Mouse (Mus musculus): ENCODE measurements at regions not wholly inside any gene's neighbourhood (a gene's known extent, or its start where the extent isn't known, plus 50 kb on each side); places are given as distances from the start of the nearest gene placed in this dataset.
"Not testable (repeated sequence)": the region's sequence is repeated elsewhere in the genome, so short reads cannot be mapped to it uniquely, and the experiment has no call there.

DNA sequence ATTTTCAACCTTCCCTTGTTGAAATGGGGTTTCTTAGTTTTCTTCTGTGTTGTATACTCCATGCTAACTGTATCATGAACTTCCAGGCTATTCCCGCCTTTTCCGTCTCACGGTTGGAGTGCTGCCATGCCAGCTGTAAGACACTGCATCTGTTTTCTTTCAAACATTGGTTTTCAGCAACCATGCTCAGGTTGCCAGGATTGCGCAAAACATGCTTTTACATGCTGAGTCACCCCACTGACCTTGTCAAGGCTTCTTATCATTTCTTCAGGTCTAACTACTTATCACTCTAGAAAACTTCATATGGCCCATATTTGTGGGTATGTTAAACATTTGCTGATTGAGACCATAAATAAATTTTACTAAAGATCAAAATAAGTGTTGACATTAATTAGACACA is 551.2 kb downstream of the Tlr4 start:
- DNase-seq (ENCODE audit: inconsistent age in 2 of 2, low spot score in 1 of 2): peak in 1 of 2 experiments; percentile 22

GRCm38 (mm10) chr4:67387834-67388233 is 560.5 kb downstream of the Tlr4 start:
- DNase-seq (ENCODE audit: inconsistent age in 2 of 2, low spot score in 1 of 2): no peak

GRCm38 (mm10) chr4:67402977-67403376 is 575.6 kb downstream of the Tlr4 start:
- DNase-seq (ENCODE audit: inconsistent age in 2 of 2, low spot score in 1 of 2): no peak

DNA sequence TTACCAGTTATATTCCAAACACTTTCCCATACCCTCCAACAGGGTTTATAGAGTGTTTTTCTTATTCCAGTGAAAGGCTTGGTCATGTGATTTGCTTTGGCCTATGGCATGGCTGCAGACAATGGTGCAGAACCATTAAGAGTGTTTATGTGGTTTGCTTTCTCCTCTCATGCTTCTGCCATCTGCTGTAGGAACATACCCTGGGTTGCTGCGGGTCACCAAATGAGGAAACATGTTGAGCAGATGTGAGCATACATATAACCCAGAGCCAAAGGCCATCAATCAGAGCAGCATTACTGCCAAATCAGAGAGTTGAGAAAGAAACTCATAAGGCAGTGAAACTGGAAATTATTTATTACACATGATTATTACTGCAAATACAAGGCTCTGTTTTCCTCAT is 596.7 kb downstream of the Tlr4 start:
- peak in 1 of 2 experiments; percentile 33 for DNase-seq (ENCODE audit: inconsistent age in 2 of 2, low spot score in 1 of 2)

GRCm38 (mm10) chr4:67425712-67426111 is 598.3 kb downstream of the Tlr4 start:
- no peak for DNase-seq (ENCODE audit: inconsistent age in 2 of 2, low spot score in 1 of 2)

- no peak for DNase-seq (ENCODE audit: inconsistent age in 2 of 2, low spot score in 1 of 2)
Observed at GRCm38 (mm10) chr4:67447835-67448234, 620.5 kb downstream of the Tlr4 start.

DNA sequence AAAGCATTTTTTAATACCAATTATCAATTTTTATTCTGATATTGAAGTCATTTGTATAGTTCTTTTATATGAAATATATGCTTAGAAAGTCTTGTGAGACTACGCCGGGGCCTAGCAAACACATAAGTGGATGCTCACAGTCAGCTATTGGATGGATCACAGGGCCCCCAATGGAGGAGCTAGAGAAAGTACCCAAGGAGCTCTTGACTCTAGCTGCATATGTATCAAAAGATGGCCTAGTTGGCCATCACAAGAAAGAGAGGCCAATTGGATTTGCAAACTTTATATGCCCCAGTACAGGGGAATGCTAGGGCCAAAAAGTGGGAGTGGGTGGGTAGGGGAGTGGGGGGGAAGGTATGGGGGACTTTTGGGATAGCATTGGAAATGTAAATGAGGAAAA is 632.5 kb downstream of the Tlr4 start:
- DNase-seq (ENCODE audit: inconsistent age in 2 of 2, low spot score in 1 of 2): not testable (repeated sequence)

GRCm38 (mm10) chr4:67473034-67473433 is 645.6 kb downstream of the Tlr4 start:
- DNase-seq (ENCODE audit: inconsistent age in 2 of 2, low spot score in 1 of 2): no peak

DNA sequence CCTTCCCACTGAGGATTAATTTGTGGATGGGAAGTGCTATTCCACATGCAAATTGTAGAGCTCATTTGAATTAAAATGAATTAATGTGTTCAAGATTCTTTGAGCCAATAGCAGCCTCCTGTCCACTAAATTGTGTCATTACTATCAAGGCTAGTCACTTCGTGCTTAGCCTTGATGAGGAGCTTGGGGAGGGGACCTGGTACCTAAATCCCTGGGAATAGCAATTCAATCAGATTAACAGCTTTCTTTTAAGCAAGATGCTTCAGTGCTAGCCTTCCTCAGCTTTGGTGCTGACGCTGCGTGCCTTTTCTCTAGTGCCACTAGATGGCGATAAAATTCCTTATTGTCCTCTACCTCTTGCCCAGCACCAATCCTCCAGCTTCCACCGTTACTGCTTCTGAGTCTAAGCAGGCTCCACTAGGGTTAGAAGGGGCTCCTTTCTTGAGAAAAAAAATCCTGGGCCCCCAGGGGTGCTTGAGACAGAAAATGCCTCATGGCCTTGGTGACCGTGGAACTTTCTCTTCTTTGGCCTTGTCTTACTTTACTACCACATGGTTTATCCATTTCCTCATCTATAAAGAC is 650.0 kb downstream of the Tlr4 start:
- DNase-seq (ENCODE audit: inconsistent age in 2 of 2, low spot score in 1 of 2): peak; percentile 4 to 55

DNA sequence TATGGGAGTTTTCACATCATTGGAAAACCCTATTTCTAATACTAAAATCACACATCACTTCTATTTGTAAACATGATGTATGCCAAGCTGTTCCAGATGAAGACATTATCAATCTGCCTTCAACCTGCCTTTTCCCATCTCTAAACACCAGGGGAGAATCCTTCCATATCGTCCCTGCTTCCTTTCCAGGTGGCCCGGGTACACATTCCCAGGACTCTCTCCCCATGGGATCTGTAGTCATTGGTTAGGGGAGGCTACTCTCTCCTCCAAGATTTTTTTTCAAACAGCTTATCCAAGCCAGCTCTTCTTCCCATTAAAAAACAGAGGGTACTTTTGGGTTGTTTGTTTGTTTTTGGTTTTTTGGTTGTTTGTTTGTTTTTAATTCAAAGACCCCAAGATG is 650.7 kb downstream of the Tlr4 start:
- no peak for DNase-seq (ENCODE audit: inconsistent age in 2 of 2, low spot score in 1 of 2)

DNA sequence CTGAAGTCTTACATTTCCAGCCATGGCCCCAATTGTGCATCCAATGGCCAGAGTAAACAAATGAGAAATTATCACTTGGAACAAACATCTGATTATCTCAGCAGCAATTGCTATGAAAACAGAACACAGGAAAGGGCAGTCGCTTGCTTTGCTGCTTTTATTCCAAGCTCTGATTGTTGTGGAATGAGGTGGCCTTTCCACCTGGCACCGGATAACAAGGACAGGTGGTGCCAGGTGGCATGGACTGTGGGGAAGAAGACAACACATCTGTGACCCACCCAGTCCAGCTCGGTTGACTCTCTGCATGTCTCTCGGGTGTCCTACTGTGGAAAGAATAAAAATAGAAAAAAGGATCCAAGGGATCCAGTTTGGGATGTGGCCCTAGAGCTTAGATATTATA is 694.9 kb downstream of the Tlr4 start:
- no peak for DNase-seq (ENCODE audit: inconsistent age in 2 of 2, low spot score in 1 of 2)

- DNase-seq (ENCODE audit: inconsistent age in 2 of 2, low spot score in 1 of 2): no peak
Observed at GRCm38 (mm10) chr4:67523158-67523557, 695.8 kb downstream of the Tlr4 start.

GRCm38 (mm10) chr4:67529586-67529985 is 702.2 kb downstream of the Tlr4 start:
- no peak for DNase-seq (ENCODE audit: inconsistent age in 2 of 2, low spot score in 1 of 2)

GRCm38 (mm10) chr4:67539466-67539865 is 712.1 kb downstream of the Tlr4 start:
- no peak for DNase-seq (ENCODE audit: inconsistent age in 2 of 2, low spot score in 1 of 2)

DNA sequence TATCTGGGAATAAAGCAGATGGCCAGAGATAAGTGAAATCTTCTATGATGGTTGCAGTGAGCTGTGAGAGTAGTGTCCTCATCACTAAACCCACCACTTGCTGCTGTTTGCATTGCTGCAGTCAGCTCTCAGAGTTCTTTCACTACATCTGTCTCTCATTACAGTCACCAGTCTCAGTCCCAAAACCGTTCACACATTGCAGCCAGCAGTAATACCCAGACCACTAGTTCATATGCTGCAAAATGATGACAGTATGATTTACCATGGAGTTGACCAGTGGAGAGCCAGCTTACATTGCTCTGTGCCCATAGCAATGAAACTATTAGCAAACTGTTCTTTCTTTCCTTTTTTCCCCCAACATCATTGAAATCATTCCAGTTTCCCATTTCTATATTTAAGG is 718.6 kb downstream of the Tlr4 start:
- no peak for DNase-seq (ENCODE audit: inconsistent age in 2 of 2, low spot score in 1 of 2)

DNA sequence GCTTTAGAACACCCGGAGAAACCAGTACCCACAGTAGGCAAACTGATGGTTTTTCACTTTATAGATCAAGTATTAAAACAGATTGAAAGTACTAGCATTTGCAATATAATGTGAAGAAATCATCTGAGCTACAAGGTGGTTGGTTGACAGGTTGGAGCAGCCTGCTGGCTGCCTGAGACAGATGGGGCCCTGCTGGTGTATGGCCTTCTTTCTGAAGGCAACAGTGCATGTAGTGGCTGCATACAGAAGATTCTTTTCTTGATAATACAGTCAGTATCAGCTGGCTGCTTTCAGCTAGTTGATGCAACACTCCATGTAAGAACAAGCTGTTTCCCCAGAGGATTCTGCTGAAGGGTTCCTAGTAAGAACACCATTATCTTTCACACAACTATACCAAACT is 720.6 kb downstream of the Tlr4 start:
- no peak for DNase-seq (ENCODE audit: inconsistent age in 2 of 2, low spot score in 1 of 2)

GRCm38 (mm10) chr4:67553511-67553910 is 726.1 kb downstream of the Tlr4 start:
- DNase-seq (ENCODE audit: inconsistent age in 2 of 2, low spot score in 1 of 2): no peak

- no peak for DNase-seq (ENCODE audit: inconsistent age in 2 of 2, low spot score in 1 of 2)
Observed at GRCm38 (mm10) chr4:67574816-67575215, 747.4 kb downstream of the Tlr4 start.

DNA sequence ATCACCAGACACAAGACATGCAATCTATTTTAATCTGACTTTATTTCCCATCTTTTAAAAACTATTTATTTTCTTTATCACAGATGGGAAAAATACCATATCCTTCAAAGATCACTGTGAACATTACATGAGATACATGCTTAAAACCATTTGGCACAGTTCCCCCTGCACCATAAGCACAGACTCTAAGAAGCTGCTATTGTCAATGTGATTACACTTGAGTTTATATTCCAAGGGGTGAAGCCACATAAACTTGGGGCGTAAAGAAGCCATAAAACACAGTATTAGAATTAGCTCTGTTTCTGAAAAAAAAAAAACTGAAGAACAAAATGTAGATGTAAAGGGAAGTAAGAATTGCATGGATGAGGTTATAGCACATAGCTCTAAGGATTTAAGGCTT is 762.1 kb downstream of the Tlr4 start:
- no peak for DNase-seq (ENCODE audit: inconsistent age in 2 of 2, low spot score in 1 of 2)

- DNase-seq (ENCODE audit: inconsistent age in 2 of 2, low spot score in 1 of 2): no peak
Observed at GRCm38 (mm10) chr4:67589976-67590727, 762.8 kb downstream of the Tlr4 start.

DNA sequence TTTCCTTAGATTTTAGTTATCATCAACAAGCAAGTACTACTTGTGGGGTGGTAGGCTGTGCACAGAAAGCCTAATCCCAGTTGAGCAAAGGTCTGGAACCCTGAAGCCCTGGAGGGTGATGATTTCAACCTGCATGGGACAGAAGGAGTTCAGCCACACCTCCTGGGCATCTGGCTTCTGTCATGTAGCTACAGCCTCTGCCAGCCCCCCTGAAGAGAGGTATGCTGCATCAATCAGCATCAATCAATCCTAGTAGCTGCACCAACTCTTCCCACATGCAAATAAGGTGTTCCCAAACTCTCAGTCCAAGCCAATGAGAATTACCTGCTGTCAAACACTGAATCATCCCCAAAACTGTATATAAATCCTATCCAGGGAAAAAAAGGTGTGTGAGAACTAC is 779.8 kb downstream of the Tlr4 start:
- DNase-seq (ENCODE audit: inconsistent age in 2 of 2, low spot score in 1 of 2): no peak

DNA sequence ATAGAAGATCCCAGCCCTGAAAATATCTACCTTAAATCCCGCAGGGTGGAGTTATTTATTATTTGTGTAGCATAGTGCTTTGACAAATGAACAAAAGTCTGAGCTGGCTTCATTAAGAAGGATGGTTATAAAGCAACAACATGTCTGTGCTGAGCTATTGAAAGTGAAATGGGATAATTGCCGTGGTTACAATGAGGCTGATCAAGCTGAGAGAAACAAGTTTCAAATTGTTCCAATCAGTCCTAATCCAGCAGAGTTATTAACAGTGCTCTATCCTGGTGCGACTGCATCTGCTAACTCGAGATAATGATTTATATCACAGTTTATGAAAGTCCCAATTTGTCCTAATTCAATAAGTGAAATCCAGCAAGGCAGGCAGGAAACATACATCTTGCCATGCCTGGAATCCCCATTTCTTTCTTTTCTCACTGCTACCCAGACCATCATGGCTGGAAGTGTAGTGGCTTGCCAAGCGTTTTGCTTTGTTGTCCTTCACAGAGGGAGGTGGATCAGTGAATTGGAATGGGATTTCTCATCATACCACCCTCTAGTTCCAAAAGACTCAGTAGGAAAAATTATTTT is 787.2 kb downstream of the Tlr4 start:
- no peak for DNase-seq (ENCODE audit: inconsistent age in 2 of 2, low spot score in 1 of 2)

DNA sequence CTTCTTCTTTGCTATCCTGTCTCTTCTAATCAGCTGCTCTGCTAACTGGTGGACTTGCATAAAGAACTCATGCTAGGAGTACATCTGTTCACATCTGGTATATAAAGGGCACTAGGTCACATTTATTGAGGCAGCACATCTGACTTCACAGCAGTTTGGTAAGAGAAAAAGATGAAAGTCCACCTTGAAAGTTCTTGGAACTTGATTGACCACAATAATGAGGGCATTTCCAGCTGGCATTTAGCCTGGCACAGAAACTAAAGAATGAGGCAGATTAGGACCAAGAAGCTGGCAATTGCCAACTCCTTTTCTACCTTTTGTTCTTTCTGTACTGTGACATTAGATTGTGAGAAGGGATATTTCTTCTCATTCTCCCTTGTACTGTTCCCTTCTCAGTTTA is 799.3 kb downstream of the Tlr4 start:
- DNase-seq (ENCODE audit: inconsistent age in 2 of 2, low spot score in 1 of 2): no peak

Measured in adrenal gland, adult (tissue).